Mouse (Mus musculus) intestine, embryonic 16.5 days (tissue): Measurements from ENCODE around the gene Spdye4b. TPM values are rescaled to one million over a fixed set of nuclear protein-coding genes. Genes with fewer than 3 reads are reported as not detected.
A peak's percentile ranks its signal among the peaks of the same experiment; 100 is the strongest.
"Not testable (repeated sequence)": the region's sequence is repeated elsewhere in the genome, so short reads cannot be mapped to it uniquely, and the experiment has no call there.

ENCODE experiments used
- ATAC-seq: fragments of 200-750 bp; cut with Nextera tagmentation; 2 replicates; pipeline ENCODE4 v1.8.0; 2017; ENCODE audit warnings: moderate TSS enrichment, moderate library complexity
- H3K27ac ChIP-seq: fragments of 300-500 bp; sonication (generic); 2 replicates; pipeline ENCODE4 v1.5.1; 2014; ENCODE audit warnings: mild to moderate bottlenecking, low read length
- H3K27me3 ChIP-seq: fragments of 300-500 bp; sonication (generic); replicated peaks from 2 replicates; pipeline ENCODE4 v1.6.1; 2014; ENCODE audit warnings: low read length, control low read depth, mixed read lengths; ENCODE audit not compliant: control insufficient read depth, insufficient read depth
- H3K36me3 ChIP-seq: fragments of 300-500 bp; sonication (generic); 2 replicates; pipeline ENCODE4 v1.6.1; 2014; ENCODE audit warnings: low read length, control low read depth; ENCODE audit not compliant: control insufficient read depth, insufficient read depth
- H3K4me1 ChIP-seq: fragments of 300-500 bp; sonication (generic); 2 replicates; pipeline ENCODE4 v1.6.1; 2014; ENCODE audit warnings: low read length, control low read depth, mixed read lengths; ENCODE audit not compliant: control insufficient read depth, insufficient read depth
- H3K4me2 ChIP-seq: fragments of 300-500 bp; sonication (generic); 2 replicates; pipeline ENCODE4 v1.6.1; 2014; ENCODE audit warnings: low read depth, low read length, control low read depth
- H3K4me3 ChIP-seq: fragments of 300-500 bp; sonication (generic); 2 replicates; pipeline ENCODE4 v1.5.1; 2014; ENCODE audit warnings: mild to moderate bottlenecking, low read length
- H3K9ac ChIP-seq: fragments of 300-500 bp; sonication (generic); 2 replicates; pipeline ENCODE4 v1.6.1; 2014; ENCODE audit warnings: low read depth, low read length
- H3K9me3 ChIP-seq: fragments of 300-500 bp; sonication (generic); 2 replicates; pipeline ENCODE4 v1.6.1; 2016; ENCODE audit warnings: low read length, control low read depth; ENCODE audit not compliant: control insufficient read depth
- WGBS: fragments of 180-500 bp; shearing (Covaris S2); extraction: QIAGEN DNeasy Blood & Tissue Kit; methylation state at CpG from one replicate; pipeline ENCODE4 v1.1.7; 2014; 5-methylcytosine and 5-hydroxymethylcytosine counted together
- polyA plus RNA-seq: library from polyadenylated mRNA; unstranded; fragments of >200 nt; fragmentation: Nextera tagmentation; extraction: Ambion mirVana; gene quantifications from 2 replicates; pipeline ENCODE4 v1.2.1, GENCODE M21; 2015

The Spdye4b gene
- polyA plus RNA-seq = not detected in 2 replicates

DNA sequence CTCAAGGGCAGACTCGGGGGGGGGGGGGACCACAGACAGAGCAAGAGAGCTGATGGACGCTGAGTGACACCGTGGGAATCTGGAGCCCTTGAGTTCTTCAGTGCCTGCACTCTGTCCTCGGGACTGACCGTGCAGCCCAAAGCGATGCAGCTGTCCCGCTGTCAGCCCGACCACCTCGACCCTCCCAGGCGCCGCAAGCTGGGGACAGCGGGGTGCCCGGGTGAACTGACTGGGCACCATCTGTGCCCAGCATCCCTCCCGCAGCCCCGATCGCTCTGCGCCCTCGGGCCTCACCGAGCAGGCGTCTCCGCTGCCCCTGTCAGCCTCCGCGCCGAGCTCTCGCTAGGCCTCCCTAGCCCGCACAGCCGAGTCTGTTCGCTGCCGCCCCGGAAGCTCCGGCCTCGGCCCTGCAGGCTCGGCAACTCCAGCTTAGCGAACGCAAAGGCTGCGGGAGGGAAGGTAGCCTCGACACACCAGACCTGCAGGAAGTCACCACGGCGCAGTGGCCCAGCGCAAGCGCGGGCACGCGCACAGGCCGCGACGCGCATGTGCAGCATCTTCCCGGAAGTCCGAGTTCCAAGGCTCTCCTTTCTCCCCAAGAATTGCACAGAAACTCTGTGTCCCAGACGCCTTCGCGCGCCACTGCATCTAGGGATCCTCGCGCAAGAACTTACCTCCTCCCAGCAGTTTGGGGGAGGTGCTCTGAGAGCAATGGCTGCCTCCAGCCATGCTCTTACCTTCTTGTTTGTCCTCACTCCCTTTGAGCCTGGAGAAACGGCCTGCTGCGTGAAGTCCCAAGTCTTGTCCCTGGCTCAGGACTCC is at the start of gene Spdye4b, which contains the start of gene Rbak:
TSS of gene Spdye4b (plus strand) at position 763 of the 822 bp plus-strand sequence.
TSS of gene Rbak (minus strand) at position 521 of the 822 bp plus-strand sequence.
- Histone ChIP-seq H3K4me1 (peaks cover 9% of the 10 kb centered on the region), H3K27me3 (no peaks in the 10 kb centered on the region), H3K4me3 (peak within 1 kb of the TSS; percentile 72), H3K4me2 (peak within 1 kb of the TSS; percentile 54), H3K27ac (peak within 1 kb of the TSS; percentile 71), H3K36me3 (peaks cover 16% of the 10 kb centered on the region), H3K9ac (peak within 1 kb of the TSS; percentile 91), H3K9me3 (peaks cover 6% of the 10 kb centered on the region)
- WGBS = under 1% methylated on average over 58 of the region's 58 CpGs
- peak; percentile 98 for ATAC-seq

DNA sequence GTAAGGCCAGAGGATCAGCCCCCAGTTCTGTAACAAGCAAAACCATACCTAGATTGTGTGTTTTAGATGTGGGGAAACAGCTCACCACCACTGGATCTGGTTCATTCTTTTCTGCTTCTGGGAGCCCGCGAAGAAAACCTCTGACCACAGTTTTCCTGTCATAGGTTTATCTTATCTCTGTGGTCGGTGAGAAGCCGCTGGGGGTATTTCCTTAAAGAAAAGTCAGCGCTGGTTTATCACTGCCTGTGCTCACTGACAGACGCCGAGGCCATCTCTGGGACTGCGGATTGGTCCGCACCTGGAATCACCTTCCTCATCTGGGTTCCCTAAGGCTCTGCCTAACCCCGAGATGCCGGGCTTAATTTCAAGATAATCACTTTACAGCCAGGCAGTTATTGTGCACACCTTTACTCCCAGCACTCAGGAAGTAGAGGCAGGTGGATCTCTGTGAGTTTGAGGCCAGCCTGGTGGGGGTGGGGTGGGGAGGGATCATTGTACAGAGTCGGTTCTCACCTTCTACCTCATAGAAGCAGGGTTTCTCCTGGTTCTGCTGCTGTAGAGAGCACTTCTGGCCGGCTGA is 47.8 kb upstream of the Spdye4b start:
- H3K9me3 ChIP-seq = peaks cover 14% of the 10 kb centered on the region; the same call in 1 of the 2 replicates

DNA sequence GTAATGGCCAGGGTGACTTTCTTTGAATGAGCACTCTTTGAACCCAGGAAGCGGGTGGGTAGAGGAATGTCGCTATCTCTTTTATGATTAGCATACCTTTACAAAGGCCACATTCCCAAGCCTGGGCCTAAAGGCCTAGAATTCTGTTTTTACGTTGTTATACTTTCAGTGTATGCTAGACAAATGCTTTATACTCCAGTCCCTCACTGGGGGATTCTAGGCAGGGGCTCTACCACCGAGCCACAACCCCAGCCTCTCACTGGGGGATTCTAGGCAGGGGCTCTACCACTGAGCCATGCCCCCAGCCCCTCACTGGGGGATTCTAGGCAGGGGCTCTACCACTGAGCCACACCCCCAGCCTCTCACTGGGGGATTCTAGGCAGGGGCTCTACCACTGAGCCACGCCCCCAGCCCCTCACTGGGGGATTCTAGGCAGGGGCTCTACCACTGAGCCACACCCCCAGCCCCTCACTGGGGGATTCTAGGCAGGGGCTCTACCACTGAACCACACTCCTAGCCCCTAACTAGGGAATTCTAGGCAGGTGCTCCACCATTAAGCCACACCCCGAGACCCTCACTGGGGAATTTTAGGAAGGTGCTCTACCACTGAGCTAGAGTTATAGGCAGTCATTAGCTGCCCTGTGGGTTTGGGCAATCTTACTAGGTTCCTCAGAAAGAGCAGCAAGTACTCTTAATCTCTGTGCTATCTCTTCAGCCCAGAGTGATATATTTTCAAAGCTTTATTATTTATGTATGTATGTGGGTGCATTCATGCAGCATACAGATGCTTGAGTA is 46.4 kb upstream of the Spdye4b start:
- H3K9me3 ChIP-seq, H3K4me2 ChIP-seq, H3K9ac ChIP-seq, H3K27ac ChIP-seq, H3K27me3 ChIP-seq, H3K4me1 ChIP-seq, ATAC-seq, H3K36me3 ChIP-seq, H3K4me3 ChIP-seq: not testable (repeated sequence)
- WGBS = 88% methylated on average over 3 of the region's 6 CpGs

More for the DNA sequence above, 47.8 kb upstream of the Spdye4b start:
- ATAC-seq = peak; percentile 73
- Histone ChIP-seq H3K36me3 (no peaks in the 10 kb centered on the region), H3K27ac (no peak overlapping the region), H3K27me3 (no peaks in the 10 kb centered on the region), H3K9ac (no peak overlapping the region), H3K4me1 (no peaks in the 10 kb centered on the region), H3K4me3 (no peak overlapping the region), H3K4me2 (no peak overlapping the region)
- WGBS = 59% methylated on average over 13 of the region's 13 CpGs

DNA sequence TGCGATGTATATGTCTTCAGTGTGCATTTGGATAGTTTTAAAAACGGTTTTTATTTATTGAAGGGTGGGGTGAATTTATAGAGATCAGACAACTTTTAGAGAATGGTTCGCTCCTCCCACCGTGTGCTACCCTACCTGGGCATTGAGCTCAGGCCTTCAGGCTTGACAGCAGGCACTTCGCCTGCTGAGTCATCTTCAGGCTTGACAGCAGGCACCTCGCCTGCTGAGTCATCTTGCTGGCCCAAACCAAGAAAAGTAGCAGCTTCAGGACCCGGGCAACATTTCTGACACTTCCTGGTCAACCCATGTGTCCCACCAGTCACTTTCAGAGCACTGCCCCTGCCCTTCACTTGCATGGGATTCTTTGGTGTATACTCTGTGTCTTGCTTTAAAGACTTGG is 45.8 kb upstream of the Spdye4b start:
- H3K9ac ChIP-seq = no peak overlapping the region
- no peak for ATAC-seq

DNA sequence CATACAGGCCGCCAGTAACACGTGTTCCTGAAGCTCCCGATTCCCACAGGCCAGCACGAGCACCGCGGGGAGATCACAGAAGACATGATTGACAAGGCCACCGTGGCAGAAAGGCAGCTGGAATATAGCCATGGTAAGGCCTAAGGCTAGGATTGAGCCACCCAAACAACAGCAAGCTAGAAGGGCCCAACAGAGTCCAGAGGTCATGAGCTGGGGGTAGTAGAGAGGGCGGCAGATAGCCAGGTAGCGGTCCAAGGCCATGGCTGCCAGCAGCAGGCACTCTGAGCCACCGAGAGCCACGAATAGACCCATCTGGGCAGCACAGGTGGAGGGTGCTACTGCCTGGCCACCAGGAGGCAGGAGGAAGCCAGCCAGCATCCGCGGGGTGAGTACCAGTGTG is 43.2 kb upstream of the Spdye4b start:
- WGBS = 81% methylated on average over 13 of the region's 13 CpGs
- ATAC-seq = peak; percentile 39

More for the DNA sequence above, 45.8 kb upstream of the Spdye4b start:
- Histone ChIP-seq H3K9me3 (0 out of 2 replicates have a peak, but pooled peaks cover 5% of the 10 kb centered on the region), H3K36me3 (no peaks in the 10 kb centered on the region), H3K4me3 (no peak overlapping the region), H3K4me2 (no peak overlapping the region), H3K27ac (no peak overlapping the region), H3K4me1 (no peaks in the 10 kb centered on the region), H3K27me3 (no peaks in the 10 kb centered on the region)
- WGBS = 92% methylated on average over 7 of the region's 7 CpGs

DNA sequence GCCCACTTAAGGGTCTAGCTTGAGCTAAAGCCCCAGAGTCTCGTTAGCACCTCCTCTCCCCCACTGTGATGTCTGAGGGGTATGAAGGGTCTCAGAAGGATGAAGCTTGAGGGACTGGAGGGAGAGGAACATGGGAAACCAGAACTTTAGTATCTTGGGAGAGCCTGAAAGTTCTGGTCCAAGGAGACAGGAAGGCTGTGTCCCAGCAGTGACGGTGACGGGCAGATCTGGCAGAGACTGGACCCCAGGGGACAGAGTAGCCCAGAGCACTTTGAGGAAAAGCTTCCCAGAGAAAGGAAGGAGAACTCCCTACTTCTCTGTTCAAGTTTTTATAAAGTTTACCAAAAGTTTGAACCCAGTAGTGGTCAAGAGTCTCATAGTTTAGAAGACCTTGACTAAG is 33.3 kb upstream of the Spdye4b start, which contains the start of gene Olfr718-ps1:
TSS of gene Olfr718-ps1 (minus strand) at position 101 of the 400 bp plus-strand sequence.
- Histone ChIP-seq H3K4me1 (no peaks in the 10 kb centered on the region), H3K9ac (no peak within 1 kb of the TSS), H3K4me3 (no peak within 1 kb of the TSS), H3K36me3 (no peaks in the 10 kb centered on the region), H3K9me3 (0 out of 2 replicates have a peak, but pooled peaks cover 3% of the 10 kb centered on the region), H3K27me3 (no peaks in the 10 kb centered on the region), H3K4me2 (no peak within 1 kb of the TSS), H3K27ac (no peak within 1 kb of the TSS)
- no peak for ATAC-seq
- WGBS = 73% methylated on average over 3 of the region's 3 CpGs

More for the DNA sequence above, 43.2 kb upstream of the Spdye4b start:
- Histone ChIP-seq H3K27ac (no peak overlapping the region), H3K9ac (no peak overlapping the region), H3K27me3 (no peaks in the 10 kb centered on the region), H3K36me3 (no peaks in the 10 kb centered on the region), H3K4me3 (no peak overlapping the region), H3K9me3 (no peaks in the 10 kb centered on the region), H3K4me1 (no peaks in the 10 kb centered on the region), H3K4me2 (no peak overlapping the region)

DNA sequence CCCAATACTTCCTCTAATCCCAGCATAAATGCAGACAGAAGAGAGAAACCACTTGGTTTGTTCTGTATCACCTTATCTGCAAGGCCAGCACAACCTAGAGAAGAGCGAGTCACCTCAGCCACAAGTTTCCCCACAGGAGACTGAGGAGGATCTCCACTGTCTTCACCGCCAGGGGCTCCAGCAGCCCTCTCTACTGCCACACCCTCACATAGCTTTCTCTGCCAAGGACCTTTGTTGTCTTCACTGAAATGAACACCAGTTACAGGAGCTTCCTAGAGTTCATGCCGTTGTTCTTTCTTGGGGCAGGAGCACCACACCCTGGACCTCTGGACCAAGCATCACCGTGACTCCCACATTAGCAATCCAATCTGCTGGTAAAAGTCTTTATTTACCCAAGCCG is 32.2 kb upstream of the Spdye4b start:
- ATAC-seq = no peak
- H3K36me3 ChIP-seq = no peaks in the 10 kb centered on the region
- H3K27ac ChIP-seq = no peak overlapping the region
- H3K9ac ChIP-seq = no peak overlapping the region
- no peaks in the 10 kb centered on the region for H3K27me3 ChIP-seq
- H3K9me3 ChIP-seq = 0 out of 2 replicates have a peak, but pooled peaks cover 3% of the 10 kb centered on the region
- 83% methylated on average over 5 of the region's 5 CpGs for WGBS
- no peaks in the 10 kb centered on the region for H3K4me1 ChIP-seq
- no peak overlapping the region for H3K4me3 ChIP-seq
- no peak overlapping the region for H3K4me2 ChIP-seq

DNA sequence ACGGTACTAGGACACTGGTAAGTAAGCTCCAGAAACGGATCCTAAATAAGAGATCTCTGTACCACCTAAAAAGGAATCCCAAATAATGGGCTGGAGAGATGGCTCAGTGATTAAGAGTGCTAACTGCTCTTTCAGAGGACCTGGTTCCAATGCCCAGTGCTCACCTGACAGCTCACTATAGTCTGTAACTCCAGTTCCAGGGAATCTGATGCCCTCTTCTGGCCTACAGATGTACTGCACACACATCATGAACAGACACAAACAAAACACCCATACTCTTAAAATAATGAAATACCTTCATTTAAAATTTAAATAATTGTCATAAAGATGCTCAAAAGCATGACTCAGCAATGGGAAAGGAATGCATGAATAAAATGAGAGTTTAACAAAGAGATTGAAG is 31.3 kb upstream of the Spdye4b start:
- H3K4me2 ChIP-seq = no peak overlapping the region
- ATAC-seq = no peak
- H3K36me3 ChIP-seq = no peaks in the 10 kb centered on the region
- H3K27me3 ChIP-seq = no peaks in the 10 kb centered on the region
- no peaks in the 10 kb centered on the region for H3K4me1 ChIP-seq
- H3K27ac ChIP-seq = no peak overlapping the region
- no peak overlapping the region for H3K9ac ChIP-seq
- 0 out of 2 replicates have a peak, but pooled peaks cover 3% of the 10 kb centered on the region for H3K9me3 ChIP-seq
- WGBS = 93% methylated on average over 2 of the region's 2 CpGs
- H3K4me3 ChIP-seq = no peak overlapping the region

DNA sequence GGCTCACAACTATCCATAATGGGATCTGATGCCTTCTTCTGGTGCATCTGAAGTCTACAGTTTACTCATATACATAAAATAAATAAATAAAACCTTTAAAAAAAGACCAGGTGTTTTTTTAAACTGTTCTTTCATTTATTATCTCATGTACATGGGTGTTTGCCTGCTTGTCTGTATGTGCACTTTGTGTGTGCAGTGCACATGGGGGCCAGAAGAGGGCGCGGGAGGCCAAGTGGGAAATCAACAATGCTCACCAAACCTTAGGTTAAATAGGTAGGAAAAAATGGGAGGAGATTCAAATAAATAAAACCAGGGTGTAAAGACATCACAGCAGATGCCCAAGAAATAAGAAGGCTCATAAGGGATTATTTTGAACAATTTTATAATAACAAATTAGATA is 30.8 kb upstream of the Spdye4b start:
- H3K4me2 ChIP-seq = no peak overlapping the region
- H3K4me1 ChIP-seq = no peaks in the 10 kb centered on the region
- H3K9ac ChIP-seq = no peak overlapping the region
- 0 out of 2 replicates have a peak, but pooled peaks cover 3% of the 10 kb centered on the region for H3K9me3 ChIP-seq
- H3K27ac ChIP-seq = no peak overlapping the region
- no peak overlapping the region for H3K4me3 ChIP-seq
- H3K27me3 ChIP-seq = no peaks in the 10 kb centered on the region
- no peak for ATAC-seq
- no peaks in the 10 kb centered on the region for H3K36me3 ChIP-seq
- 78% methylated on average over 2 of the region's 2 CpGs for WGBS
